Mouse (Mus musculus): ENCODE measurements around the gene Mettl14.

DNA sequence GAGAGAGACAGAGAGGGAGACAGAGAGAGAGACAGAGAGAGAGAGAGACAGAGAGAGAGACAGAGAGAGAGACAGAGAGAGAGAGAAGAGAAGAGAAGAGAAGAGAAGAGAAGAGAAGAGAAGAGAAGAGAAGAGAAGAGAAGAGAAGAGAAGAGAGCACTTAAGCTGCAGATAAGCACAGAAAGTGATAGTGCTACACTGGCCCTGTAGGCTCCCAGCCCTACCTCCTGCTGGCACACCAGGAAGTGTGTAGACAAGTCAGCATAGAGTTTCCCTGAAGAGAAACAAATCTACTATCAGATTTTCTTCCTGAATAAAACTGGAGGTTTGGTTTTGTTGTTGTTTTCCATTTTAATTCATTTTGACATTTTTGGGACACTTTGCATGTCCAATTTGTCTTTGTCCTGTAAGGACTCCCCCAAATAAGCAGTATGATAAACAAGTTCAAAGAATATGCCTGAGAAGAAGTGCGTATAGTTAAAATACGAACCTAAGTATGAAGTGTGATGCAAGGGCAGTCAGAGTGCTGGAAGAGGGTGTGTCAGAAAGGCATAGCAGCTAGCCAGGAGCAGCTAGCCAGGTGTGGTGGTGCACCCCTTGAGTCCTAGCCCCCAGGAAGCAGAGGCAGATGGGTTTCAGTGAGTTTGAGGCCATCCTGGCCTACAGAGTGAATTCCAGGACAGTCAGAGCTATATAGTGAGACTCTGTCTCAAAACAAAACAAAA, 53.4 kb downstream of the Mettl14 start:
- TF ChIP-seq CTCF (IDR thresholded peaks at IDR 0.05; ENCODE audit: borderline replicate concordance, control insufficient read depth, extremely low read depth, insufficient read depth, low read length, poor library complexity) = no peak
- no peak for TF ChIP-seq POLR2A (IDR thresholded peaks at IDR 0.05; ENCODE audit: control insufficient read depth, extremely low read depth, insufficient read depth, low read length, poor library complexity)
